Mouse (Mus musculus) spleen, adult 18-20 months (tissue): ENCODE results near the gene Dnm1l.
"Not testable (repeated sequence)": the region's sequence is repeated elsewhere in the genome, so short reads cannot be mapped to it uniquely, and the experiment has no call there.

Experiments used
- DNase-seq, 2 experiments: peaks; one replicate each; pipeline ENCODE4 v3.0.0; 2022; ENCODE audit warnings: mixed read lengths in 2 of 2

Gene Dnm1l

GRCm38 (mm10) chr16:16358481-16359100 is at the start of gene Dnm1l:
Dnm1l (minus strand) TSS chr16:16358959.
- DNase-seq: peak; percentile 87 to 93

GRCm38 (mm10) chr16:16367217-16367616 is 8.5 kb upstream of the Dnm1l start:
- not testable (repeated sequence) for DNase-seq

- DNase-seq: not testable (repeated sequence)
Measured at GRCm38 (mm10) chr16:16359101-16359482, 333 bp upstream of the Dnm1l start.

- no peak for DNase-seq
Measured at GRCm38 (mm10) chr16:16357908-16358307, 851 bp downstream of the Dnm1l start.

- no peak for DNase-seq
Measured at GRCm38 (mm10) chr16:16346420-16346819, 12.3 kb downstream of the Dnm1l start.

GRCm38 (mm10) chr16:16325775-16326336 is 32.9 kb downstream of the Dnm1l start:
- DNase-seq: no peak

GRCm38 (mm10) chr16:16311319-16311718 is 47.4 kb downstream of the Dnm1l start:
- no peak for DNase-seq

GRCm38 (mm10) chr16:16303888-16304287 is 54.9 kb downstream of the Dnm1l start:
- DNase-seq: no peak

GRCm38 (mm10) chr16:16303138-16303827 is 55.5 kb downstream of the Dnm1l start:
- peak; percentile 25 to 42 for DNase-seq

GRCm38 (mm10) chr16:16302369-16303137 is 56.2 kb downstream of the Dnm1l start, which contains the start of gene Yars2:
Yars2 (plus strand) TSS chr16:16302965.
- DNase-seq: peak; percentile 80 to 82

GRCm38 (mm10) chr16:16273752-16274151 is 85.0 kb downstream of the Dnm1l start:
- DNase-seq: no peak

GRCm38 (mm10) chr16:16272978-16273377 is 85.8 kb downstream of the Dnm1l start:
- no peak for DNase-seq

GRCm38 (mm10) chr16:16262436-16262835 is 96.3 kb downstream of the Dnm1l start:
- no peak for DNase-seq
